Mouse (Mus musculus): ENCODE results near the gene Gad2.
A peak's percentile ranks its signal among the peaks of the same experiment; 100 is the strongest.

Gad2 gene

DNA sequence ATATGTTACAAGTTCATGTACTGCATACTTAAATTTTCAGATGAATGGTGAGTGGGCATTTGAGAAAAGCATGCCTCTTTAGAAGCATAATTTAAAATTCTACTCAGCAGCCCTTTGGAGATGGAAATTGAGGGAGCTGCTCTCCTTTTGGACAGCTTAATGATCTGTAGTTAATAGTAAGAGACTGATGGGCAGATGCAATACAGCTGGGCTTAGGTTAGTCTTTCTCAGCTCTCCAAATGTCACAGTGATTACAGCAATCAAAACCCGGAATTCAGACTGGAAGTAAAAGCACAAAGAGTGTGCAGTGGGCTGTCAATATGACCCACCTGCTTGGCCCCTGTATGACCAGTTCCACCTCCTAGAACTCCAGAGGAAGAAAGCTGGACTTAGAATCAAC, 24.1 kb downstream of the Gad2 start:
- DNase-seq (ENCODE audit: low spot score in 2 of 2), result no peak

GRCm38 (mm10) chr2:22648394-22648793, 26.4 kb downstream of the Gad2 start:
- DNase-seq (ENCODE audit: low spot score in 2 of 2), result no peak

- DNase-seq (ENCODE audit: low spot score in 2 of 2), result no peak
Measured at GRCm38 (mm10) chr2:22651826-22652225, 29.8 kb downstream of the Gad2 start.

DNA sequence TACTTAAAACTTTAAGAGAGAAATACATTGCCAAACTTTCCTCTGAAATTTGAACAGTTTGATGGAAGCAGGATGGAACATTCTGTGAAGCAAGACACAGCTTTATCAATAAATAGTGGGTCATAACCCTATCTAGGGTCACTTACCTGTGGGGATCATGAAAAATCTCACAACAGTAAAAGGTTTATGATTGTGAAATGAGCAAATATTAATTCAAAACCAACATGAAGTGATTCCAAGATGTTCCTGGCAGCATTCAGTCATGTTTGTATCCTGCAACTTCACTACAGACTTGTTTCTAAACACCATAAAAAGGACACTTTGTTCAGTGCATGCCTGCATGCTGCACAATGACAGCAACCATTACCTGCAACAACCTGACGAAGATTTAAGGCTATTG, 41.7 kb downstream of the Gad2 start:
- no peak for DNase-seq (ENCODE audit: low spot score in 2 of 2)

- no peak for DNase-seq (ENCODE audit: low spot score in 2 of 2)
Measured at GRCm38 (mm10) chr2:22670415-22670814, 48.4 kb downstream of the Gad2 start.

- DNase-seq (ENCODE audit: low spot score in 2 of 2), result no peak
Measured at GRCm38 (mm10) chr2:22671348-22671747, 49.3 kb downstream of the Gad2 start.

DNA sequence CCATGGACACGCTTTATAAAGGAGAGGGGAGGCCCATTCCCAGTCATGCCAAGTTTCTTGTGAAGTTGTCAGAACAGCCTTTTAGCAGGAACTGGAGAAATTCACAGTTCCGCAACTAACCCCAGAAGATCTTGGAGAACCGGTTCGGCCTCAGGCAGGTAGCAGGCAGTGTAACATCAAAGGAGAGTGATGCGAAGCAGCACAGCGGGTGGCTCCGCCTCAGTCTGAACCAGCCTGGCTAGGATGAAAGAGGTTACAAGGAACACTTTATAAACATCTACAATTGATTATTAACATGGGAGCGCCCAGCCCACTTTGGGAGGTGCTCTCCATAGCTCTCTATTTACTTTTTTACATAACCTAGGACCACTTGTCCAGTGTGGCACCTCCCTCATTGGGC, 55.1 kb downstream of the Gad2 start:
- DNase-seq (ENCODE audit: low spot score in 2 of 2), result no peak

DNA sequence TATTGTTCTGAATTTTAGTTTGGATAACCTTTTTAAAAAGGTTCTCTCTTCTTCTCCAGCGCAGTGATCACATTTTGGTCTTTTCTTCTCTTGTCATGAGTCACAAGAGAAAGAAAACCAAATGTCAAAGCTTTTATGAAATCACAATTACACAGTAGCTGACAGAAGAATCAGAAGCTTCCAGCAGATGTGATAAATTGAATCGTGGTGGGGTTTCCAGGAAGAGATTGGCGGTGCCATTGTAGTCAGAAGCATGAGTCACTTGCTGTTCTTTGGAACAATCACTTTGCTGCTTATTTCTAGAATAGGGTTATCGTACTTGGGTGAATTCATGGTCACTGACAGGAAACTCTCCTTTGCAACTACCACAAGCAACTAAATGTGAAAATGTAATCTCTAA, 57.9 kb downstream of the Gad2 start:
- DNase-seq (ENCODE audit: low spot score in 2 of 2), result no peak

- no peak for DNase-seq (ENCODE audit: low spot score in 2 of 2)
Measured at GRCm38 (mm10) chr2:22689969-22690368, 68.0 kb downstream of the Gad2 start.

GRCm38 (mm10) chr2:22704780-22705727, 83.0 kb downstream of the Gad2 start:
- no peak for DNase-seq (ENCODE audit: low spot score in 2 of 2)

DNA sequence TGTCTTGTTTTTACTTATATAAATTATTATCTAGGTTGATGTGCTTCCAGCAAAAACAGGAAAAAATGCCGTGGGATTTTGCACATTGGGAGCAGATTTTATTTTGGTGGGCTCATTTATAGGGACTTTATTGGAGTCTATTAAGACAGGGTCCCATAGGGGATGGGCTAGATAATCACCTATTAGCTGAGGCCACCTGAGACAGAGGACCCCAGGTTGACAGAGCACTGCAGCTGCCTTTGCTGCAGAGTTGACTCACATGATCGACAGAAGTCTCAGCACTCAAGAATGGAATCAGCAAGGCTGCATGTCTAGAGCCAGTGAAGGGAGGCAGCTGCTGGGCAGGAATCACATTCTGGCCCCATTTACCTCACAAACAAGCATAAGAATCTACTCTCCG, 84.2 kb downstream of the Gad2 start:
- no peak for DNase-seq (ENCODE audit: low spot score in 2 of 2)

DNA sequence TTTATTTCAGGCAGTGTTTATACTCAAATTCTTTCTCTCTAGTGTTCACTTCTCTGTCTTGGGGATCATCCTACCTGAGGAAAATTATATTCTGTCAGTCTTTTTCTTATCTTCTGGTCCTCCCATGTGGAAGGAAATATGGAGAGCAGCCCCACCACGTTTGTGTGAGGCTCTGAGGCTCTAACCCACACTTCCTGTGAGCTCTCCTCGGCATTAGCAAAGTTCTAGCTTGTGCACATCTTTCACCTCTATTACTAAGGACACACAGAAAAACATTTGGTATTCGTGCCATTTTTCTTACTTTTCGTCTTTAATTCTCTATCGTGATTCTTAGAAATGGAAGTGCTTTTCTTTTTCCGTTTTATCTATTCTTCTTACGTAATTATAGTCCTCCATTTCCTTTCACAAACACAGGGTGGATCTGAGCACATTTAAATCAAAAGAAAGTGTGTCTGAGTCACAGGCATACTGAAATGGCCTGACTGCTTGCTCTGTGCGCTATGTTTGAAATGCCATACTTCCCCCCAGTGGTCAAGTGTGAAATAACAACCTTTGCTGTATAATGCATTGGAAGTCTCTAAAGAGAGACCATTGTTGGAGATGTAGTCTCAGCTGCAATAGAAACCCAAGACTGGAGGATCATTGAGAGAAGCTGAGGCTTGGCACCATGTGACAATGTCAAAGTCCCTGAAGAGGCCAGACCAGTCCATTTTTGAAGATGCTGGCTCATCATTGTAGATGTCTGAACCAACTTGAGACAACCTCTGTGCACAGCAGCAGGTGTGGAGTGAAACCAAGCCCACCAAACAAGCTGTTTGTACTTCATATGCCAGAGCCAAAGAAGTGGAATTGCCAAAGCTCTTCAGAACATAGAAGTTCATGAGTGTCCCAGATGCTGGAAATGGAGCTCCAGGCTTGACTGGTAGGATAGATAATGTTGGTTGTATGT, 99.8 kb downstream of the Gad2 start:
- peak; percentile 48 to 67 for DNase-seq (ENCODE audit: low spot score in 2 of 2)

DNA sequence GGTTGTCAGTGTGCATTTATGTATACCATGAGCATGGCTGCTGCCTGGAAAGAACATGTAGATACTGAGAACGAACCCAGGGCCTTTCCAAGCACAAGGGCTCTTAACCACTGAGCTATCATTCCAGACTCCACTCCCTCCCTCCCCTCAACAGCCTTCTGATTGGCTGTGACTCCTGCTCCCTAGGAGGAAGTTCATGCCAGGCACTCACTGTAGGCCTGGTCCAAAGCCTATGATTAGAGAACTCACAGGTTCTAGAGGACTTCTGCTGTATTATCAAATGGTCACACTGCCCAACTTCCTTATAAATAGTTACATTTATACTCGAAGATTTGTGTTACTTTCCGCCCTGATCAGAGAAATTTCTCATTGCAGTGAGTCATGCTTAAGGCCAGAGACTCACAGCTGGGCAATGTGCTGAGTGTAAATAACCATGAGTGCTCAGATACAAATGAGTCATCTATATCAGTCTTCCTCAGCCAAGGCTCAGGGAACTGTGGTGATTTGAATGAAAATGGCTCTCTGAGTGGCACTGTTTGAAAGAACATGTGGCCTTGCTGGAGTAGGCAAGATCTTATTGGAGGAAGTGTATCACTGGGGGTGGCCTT, 102.0 kb downstream of the Gad2 start:
- DNase-seq (ENCODE audit: low spot score in 2 of 2), result no peak

DNA sequence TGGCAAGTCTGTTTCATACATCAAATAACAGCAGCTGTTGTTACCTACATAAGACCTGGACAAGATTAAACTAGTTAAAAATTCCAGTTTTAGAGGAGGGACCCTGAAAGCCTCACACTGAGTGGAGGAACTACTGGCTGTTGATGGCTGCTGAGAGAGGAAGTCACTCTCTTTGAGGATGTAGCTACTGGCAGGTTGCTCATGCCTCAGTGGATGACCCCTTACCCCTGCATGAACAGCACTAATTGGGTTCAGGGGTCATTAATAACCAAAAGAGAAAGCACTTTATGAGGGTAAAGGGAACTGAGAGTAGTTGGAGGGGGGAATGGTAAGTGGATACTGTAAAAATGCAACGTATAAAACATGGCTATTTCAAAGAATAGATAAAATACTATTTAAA, 105.1 kb downstream of the Gad2 start:
- no peak for DNase-seq (ENCODE audit: low spot score in 2 of 2)

- no peak for DNase-seq (ENCODE audit: low spot score in 2 of 2)
Measured at GRCm38 (mm10) chr2:22736134-22736533, 114.1 kb downstream of the Gad2 start.

DNA sequence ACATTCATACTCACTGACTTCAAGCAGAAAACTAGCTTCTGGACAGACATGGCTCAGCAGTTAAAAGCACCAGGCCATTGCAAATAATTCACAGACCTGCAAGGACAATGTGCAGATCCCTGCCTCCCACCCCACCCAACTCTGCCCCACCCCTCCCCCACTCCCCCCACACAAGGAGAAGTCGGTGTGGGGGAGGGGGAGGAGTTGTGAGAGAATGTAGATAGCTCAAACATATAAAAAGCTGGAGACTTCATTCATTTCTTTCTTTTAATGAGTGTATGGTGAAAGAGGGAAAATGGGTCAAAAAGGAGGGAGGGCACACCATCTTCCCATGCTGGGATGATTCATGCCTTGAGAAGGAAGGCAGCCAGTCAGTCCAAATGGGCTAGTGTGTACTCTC, 117.4 kb downstream of the Gad2 start:
- DNase-seq (ENCODE audit: low spot score in 2 of 2), result peak in 1 of 2 experiments; percentile 51

DNA sequence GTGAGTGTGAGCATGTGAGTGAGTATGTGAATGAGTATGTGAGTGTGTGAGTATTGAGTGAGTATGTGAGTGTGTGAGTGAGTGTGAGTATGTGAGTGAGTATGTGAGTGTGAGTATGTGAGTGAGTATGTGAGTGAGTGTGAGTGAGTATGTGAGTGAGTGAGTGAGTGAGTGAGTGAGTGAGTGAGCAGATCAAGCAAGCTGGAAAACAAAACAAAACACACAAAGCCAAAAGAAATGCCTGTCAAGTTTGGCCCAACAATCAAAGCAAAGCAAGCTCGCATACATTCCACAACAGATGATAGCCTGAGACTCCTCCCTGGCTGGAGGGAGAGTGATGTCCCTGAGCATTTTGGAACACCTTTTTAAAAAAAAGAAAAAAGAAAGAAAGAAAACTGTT, 118.4 kb downstream of the Gad2 start:
- DNase-seq (ENCODE audit: low spot score in 2 of 2), result no peak

DNA sequence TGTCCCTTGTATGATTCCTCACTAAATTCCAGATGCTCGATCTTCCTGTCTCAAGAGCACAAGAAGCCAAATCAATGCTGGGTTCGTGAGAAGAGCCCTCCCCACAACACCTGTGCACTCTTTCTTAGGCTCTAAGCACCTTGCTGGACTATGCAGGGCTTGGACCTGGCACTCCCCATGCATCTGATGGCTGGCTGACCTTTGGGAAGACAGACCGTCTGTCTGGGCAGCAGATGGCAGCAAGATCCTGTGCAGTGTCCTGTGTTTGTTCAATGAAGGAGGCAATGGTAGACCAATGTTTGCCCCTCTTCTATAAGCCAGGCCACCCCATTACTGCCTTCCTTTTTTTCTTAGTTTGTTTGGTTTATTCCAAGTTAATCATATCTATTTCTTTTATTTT, 119.2 kb downstream of the Gad2 start:
- DNase-seq (ENCODE audit: low spot score in 2 of 2), result peak in 1 of 2 experiments; percentile 41

All from spleen, postnatal 4 days (tissue).